Mouse (Mus musculus) R1 (cell line): ENCODE measurements around the gene Gm49366.
"Not testable (repeated sequence)": the region's sequence is repeated elsewhere in the genome, so short reads cannot be mapped to it uniquely, and the experiment has no call there.

Experiments
- DNase-seq: peaks from one replicate; pipeline ENCODE4 v3.0.0-alpha.2; 2018; ENCODE audit warnings: low read depth, low spot score

Gene Gm49366

DNA sequence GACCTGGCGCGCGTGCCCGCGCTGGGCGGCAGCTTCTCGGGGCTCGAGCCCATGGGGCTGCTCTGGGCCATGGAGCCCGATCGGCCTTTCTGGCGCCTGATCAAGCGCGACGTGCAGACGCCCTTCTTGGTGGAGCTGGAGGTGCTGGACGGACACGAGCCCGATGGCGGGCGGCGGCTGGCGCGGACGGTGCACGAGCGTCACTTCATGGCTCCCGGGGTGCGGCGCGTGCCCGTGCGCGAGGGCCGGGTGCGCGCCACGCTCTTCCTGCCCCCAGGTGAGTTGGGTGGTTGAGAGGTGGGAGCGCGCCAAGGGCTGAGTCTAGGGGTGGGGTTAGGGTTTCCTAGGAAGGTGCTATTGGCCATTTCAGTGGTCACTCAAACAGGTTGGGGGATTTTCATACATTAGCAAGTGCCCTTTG lies at the start of gene Gm49366:
Gm49366 (plus strand) TSS at position 245 of the 421 bp plus-strand sequence.
- DNase-seq: peak; percentile 86

DNA sequence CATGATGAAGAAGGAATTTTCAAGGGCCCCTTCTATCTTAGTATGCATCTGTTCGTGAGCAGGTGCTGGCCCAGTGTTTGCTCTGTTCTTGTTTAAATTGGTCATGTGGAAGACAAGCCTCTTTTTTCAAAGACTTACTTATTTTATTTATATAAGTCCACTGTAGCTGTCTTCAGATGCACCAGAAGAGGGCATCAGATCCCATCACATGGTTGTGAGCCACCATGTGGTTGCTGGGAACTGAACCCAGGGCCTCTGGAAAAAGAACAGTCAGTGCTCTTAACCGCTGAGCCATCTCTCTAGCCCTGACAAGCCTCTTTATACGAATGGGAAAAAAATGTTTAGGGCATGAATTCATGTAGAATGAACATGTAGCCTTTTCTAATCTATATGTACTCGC lies 49.4 kb upstream of the Gm49366 start:
- DNase-seq: peak; percentile 35

DNA sequence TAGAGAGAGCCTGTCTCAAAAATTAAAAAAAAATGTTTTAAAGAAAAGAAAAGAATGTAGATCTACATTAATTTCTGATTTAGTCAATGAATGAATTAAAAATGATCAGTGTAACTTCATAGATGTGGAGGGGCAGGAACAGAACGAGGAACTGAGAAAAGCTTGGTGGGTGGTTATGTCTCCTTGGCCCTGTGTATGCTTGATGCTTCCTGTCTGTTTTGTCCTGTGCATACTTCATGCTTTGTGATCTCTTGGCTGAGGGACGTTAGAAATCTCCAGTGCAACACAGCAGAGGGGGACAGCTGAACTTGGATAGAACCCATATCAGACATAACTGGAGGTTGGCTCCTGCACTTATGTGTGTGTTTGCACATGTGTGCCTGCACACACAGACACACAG lies 41.5 kb upstream of the Gm49366 start:
- no peak for DNase-seq

DNA sequence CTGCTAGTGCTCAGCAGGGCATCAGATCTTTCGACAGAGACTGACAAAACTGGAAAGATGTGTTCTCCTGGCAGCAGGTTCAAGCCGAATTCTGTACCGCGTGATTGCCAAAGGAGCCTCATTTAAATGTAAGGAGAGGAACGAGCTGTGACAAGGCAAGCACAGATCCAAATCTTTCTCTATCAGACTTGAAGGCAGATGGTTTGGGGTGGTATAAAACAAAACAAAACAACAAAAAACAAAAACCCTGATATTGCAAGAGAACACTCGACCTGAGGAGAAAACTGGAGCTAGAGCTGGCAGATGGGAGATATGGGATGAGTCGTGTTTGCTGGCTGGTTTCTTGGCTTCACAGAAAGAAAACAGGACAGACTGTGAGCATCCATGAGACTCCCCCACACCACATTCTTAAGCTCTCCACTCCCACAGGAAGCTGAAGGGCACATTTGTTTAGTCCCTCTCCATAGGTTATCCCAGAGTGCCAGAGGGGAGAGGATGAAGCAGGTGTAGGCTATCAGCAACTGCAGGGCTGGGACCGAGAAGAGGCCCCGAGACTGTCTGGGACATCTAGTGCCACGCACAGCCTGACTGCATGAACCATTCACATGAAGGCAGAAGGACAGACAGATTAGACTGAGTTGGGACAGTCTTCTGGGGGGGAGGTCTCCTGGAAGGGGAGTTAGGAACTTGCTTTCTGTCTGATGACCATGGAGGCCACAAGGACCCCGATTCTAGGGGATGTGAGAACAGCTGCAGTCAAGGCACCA lies 40.2 kb upstream of the Gm49366 start:
- no peak for DNase-seq

DNA sequence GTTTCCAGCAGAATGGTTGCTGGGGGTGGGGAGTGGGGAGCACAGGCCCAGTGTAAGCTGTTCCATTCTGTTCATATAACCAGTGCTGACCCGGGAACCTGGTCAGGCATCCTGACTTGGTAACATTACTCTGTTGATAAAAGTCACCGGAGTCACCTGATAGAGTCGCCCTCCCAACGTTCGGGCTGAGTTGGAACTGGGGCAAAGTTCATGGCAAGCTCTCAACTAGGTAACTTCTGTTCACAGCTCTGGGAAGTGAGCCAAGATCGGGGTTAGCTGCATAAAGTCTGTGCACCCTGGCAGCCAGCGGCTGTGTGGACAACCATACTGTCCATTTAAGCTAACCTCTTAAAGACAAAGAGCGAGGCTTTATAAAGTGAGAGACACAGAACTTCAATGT lies 39.5 kb upstream of the Gm49366 start:
- not testable (repeated sequence) for DNase-seq

DNA sequence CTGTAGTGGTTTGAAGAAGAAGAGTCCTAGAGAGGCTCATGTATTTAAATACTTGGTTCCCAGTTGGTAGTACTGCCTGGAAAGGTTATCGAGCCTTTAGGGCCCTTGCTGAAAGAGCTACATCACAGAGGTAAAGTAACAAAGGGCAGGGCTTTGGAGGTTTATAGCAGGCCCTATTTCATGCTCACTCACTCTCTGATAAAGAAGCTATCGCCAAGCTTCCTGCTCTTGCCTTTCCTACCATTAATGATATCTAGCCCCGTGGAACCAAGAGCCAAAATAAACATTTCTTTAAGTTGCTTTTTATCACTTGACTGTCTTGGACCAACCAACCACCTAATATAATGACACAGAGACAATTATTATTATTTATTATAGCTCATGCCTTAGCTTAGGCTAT lies 38.3 kb upstream of the Gm49366 start:
- no peak for DNase-seq

DNA sequence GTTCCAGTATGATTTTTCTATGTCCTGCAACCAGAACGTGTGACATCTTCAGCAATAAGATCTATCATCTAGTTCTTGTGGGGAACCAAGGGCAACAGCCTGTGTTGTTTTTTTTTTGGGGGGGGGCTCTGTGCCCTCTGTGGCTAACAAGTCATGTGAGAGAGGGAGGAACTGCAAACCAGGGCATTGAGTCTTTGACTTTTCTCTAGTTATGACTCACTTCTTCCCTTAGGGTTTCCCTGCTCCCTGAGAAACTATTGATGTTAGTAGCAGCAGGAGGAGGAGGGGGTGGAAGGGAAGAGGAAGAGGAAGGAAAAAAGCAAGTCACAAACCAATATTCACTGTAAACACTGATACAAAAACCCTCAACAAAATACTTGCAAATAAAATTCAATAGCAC lies 34.9 kb upstream of the Gm49366 start:
- no peak for DNase-seq

DNA sequence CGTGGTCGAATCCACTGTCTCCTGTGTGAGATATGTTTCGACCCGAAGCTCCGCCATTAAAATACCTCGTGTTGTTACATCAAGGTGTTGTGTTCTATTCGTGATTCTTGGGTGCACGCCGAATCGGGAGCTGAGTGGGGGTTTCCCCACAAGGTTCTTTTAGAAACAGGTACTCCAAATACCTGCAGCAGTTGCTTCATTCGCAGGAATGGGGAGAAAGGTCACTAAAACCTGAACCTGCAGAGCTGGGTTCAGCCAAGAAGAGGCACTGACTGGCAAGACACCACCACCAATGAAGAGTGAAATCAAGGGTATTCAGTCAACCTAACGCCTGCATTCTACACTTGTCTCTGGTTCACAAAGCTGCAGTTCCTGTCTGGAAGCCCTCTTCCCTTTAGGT lies 30.5 kb upstream of the Gm49366 start:
- DNase-seq: no peak

DNA sequence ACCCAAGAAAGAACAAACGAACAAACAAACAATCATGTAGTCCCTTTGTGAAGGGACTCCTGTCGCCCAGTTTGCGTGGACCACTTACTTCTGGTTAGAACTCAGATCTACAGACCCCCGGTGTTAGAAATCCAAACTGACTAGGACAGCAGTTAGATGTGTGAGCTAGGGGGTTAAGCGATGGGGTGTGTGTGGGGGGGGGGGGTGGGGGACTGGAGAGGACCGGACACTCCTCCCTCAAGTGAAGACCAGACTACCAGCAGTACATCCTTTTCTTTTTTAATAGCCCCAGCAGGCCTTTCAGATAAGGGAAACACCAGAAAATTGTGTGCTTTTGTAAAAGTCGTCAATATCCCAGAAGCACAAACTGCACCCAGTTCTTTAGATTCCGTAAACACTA lies 30.0 kb upstream of the Gm49366 start:
- DNase-seq: no peak

DNA sequence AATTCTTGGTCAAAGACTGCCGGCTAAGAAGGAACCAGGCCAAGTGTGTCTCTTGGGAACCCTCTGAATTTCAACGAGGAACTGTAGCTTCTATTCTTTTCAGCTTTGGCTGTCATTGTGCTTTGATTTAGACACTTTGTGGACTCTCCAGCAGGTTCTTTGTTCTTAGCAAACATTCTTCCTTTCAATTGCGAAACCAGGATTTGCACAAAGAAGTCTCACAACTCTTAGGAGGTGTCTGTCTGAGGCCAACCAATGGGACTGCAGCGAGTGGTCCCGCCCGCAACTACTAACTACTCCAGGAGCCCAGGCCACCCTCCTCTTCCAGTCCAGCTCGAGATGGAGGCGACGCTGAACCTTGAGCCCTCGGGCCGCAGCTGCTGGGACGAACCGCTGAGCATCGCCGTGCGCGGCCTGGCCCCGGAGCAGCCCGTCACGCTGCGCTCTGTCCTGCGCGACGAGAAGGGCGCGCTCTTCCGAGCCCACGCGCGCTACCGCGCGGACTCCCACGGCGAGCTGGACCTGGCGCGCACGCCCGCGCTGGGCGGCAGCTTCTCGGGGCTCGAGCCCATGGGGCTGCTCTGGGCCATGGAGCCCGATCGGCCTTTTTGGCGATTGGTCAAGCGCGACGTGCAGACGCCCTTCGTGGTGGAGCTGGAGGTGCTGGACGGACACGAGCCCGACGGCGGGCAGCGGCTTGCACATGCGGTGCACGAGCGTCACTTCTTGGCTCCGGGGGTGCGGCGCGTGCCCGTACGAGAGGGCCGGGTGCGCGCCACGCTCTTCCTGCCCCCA lies 29.4 kb upstream of the Gm49366 start, which contains the start of gene Acot1:
Acot1 (plus strand) TSS at position 320 of the 795 bp plus-strand sequence.
- DNase-seq: peak; percentile 88

DNA sequence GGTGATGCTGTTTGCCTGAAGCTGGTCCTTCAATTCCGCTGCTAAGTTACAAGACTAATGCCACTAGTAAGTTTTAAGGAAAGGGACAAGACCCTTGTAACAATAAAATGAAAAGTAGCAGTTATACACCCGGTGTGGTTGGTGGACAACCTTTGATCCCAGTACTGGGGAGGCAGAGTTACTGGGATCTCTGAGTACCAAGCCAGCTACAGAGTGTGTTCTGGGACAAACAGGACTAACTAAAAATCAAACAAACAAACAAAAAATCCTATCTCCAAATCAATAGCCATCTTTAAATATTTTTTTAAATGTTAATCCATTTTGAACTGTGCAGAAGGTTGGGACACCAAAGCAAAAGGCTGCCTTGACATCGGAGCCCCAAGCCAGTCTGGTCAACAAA lies 28.5 kb upstream of the Gm49366 start:
- DNase-seq: no peak

DNA sequence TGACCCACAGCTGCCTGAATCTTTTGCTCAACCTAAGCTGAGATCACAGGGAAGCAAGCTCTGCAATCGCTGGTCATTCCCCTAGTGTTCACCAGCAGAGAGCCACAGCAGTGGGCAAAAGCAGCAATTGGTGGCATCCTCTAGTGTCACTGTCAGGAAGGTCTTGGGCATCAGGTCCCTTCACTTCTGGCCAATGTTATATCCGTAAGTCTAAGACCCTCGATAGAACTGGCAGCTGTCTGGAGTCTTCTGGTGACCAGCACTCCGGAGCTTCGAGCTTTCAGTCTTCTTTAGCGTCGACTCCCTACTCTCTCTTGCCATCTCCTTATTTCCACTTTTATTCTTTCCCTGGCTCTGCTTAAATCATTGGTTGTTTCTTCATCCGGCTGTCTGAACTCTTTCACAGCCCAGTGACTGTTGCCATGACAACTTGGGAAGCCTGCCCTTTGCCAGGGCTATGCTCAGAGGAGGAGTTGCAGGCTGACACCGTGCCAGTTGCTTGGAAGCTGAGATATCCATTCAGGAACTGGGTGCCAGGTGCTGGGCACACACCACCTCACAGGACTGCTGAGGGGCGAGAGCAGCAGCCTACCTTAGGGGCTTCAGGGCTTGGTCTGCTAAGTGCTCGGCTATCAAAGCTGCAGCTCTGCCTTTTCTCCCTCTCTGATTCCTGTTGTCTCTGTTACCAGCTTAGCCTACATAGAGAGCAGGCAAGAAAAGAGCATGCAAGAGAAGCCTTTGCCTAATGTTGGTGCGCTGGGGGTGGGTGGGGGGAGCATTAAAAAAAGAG lies 27.3 kb upstream of the Gm49366 start:
- DNase-seq: peak; percentile 52

DNA sequence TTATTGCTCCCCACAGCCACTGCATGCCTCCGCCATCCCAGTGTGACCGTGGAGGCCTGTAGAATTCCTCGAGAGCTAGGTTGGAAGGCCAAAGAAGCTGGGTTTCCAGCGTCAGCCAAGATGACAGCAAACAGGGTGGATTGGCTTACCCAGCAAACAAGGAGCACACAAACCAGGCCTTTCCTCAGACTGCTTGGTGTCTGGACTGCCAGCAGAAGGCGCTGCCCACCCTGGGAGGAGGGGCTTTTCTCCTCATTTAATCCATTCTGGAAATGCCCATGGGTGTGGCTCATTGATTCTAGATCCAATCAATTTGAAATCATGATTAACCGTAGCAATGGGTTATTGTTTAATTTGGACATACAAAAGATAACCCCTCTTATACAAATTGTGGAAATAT lies 25.6 kb upstream of the Gm49366 start:
- DNase-seq: no peak

DNA sequence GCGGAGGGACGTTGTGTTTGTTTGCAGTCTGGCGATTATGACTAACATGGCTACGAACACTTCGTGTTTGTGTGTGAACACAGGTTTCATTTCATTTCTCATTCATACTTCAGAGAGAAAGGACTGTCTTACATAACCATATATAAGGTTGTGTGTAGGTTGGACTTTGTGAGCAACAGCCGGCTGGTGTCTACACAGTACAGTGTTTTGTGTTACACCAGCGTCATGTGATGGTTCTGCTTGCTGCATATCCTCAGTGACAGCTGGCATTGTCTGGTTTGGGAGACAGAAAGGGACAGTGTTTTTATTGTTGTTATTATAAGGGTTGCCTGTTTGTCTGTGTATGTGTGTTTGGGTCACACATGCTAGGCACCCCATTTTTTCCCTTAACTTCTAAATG lies 25.0 kb upstream of the Gm49366 start:
- no peak for DNase-seq

DNA sequence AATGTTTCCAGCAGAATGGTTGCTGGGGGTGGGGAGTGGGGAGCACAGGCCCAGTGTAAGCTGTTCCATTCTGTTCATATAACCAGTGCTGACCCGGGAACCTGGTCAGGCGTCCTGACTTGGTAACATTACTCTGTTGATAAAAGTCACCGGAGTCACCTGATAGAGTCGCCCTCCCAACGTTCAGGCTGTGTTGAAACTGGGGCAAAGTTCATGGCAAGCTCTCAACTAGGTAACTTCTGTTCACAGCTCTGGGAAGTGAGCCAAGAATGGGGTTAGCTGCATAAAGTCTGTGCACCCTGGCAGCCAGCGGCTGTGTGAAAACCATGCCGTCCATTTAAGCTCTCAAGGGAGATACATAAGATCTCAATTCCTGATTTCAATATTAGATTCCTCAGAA lies 18.2 kb upstream of the Gm49366 start:
- DNase-seq: not testable (repeated sequence)

DNA sequence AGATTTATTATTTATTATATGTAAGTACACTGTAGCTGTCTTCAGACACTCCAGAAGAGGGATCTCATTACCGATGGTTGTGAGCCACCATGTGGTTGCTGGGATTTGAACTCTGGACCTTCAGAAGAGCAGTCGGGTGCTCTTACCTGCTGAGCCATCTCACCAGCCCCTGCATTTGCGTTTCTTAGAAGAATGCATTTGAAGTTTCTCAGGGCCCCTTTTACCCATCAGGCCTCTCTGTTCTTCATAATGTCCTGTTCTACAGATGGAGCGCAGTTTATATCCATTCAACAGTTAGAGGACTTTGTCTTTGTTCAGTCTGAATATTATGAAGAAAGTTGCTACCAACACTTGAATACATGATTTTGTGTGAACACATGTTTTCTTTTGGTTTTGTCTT lies 16.5 kb upstream of the Gm49366 start:
- not testable (repeated sequence) for DNase-seq

DNA sequence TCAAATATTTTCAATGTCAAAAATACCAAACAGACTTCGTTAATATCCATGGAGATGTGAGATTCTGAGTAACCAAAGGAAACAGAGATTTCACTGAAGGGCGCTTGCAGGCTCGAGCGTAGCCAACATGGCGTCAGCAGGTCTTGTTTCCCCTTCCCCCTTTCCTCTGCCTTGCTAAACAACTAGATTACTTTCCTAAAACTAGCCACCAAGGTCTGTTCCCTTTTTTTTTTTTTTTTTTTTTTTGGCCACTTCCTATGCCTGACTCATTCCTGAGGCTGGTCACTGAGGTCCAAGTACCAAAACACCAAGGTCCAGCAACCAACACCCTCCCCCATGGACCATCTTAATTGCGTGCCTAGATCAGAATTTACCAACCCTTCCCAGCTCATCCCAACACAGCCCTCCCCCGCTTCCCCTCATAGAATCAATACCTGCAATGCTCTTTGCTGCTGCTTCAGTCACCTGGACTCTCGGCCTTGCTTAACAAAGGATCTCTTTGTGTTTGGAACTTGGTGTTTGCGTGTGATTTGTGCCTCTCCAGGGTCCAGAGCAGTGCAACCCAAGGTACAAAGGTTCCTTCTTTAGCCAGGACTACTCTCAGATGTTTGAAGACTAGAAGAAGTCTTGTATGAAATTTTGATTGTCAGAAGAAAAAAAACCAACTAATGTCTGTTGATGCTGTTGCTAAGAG lies 15.5 kb upstream of the Gm49366 start:
- no peak for DNase-seq

DNA sequence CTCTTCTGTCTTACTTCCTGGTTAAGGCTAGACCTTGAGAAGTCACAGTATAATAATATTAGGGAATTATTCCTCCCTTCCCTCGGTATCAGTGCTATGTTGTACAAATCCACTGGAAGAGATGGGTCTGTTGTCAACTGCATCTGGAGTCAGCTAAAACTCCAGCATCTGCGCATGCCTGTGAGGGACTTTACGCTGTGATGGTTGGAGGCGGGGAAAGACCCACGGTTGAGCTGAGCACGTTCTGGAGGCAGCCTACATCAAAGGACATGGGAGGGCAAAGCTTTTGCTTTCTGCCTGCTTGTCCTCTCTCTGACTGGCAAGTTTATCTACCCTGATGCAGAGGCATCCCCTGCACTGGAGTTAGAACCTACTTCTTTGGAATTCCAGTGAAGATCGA lies 12.8 kb upstream of the Gm49366 start:
- DNase-seq: no peak

DNA sequence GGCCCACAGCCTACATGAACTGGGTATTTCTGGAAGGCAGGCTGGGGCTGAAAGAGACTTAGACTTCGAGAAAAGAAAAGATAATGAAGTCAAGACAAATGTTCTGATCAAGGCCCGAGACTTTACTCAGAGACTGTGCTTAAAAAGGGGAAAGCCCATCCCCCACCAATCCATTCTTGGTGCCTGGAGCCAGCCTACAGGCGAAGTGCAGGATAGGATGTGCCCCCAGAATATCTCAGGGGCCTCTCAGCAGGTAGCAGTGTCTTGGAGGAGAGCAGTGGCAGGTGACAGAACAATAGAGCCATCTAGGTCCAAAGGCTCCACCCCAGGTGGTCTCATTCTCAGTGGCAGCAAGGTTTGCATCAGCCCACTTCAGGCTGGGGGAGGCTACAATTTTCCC lies 10.4 kb upstream of the Gm49366 start:
- peak; percentile 80 for DNase-seq

DNA sequence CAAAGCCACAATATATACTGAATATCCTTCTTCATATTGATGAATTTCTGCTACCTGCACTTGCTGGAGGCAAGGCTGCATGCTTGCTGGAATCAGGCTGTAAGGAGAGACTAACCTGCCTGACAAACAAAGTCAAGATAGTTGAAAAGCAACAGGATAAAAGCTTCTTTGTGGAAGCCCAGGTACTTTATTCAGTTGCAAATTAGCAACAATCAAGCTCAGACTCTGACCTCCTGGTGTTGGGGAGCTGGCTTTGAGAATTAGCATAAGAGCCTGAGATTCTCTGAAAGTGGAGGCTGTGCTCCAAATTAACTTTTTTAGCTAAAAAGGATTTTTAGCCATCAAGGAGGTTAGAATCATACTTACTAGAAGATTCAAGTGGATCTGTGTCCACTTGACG lies 9.7 kb upstream of the Gm49366 start:
- peak; percentile 82 for DNase-seq

DNA sequence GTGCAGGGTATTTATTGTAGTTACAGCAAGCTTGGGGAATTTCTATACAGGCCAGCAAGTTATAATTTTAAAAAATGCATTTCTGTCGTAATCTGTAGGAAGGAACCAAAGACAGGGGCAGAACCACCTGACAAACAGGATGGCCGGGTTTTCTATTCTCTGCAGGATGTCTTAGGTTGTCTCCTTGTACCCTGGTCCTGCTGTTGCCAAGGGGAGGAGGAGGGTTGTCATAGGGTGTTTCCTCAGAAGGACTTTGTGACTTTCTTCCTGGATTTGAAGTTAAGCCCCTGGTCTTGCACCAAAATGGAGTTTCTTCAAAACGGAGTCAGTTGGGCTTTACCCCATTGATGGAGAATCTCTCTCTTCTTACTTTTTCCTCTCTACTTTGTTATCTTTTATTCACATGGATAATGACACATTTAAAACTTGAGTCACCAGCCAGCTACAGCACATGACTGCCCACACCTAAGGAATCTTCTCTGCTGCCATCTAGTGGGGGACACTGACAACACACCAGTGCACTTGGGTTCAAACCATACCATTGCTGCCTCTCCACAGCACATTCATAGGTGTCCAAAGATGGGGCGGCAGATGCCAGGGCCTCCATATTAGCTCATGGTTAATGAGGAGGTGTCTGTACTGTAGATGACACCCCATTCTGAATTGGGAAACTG lies 7.9 kb upstream of the Gm49366 start:
- peak; percentile 67 for DNase-seq
